Mouse (Mus musculus) limb, embryonic 13.5 days (tissue): ENCODE data around the gene Nodal. TPM values are rescaled to one million over a fixed set of nuclear protein-coding genes. Genes with fewer than 3 reads are reported as not detected.

Experiments
- ATAC-seq: fragments of 200-750 bp; cut with Nextera tagmentation; 2 replicates; pipeline ENCODE4 v1.8.0; 2017; ENCODE audit warnings: low read depth, moderate number of reproducible peaks, moderate TSS enrichment; ENCODE audit not compliant: low FRiP score
- H3K27ac ChIP-seq: fragments of 300-500 bp; sonication (generic); 2 replicates; pipeline ENCODE4 v1.5.1; 2015; ENCODE audit warnings: inconsistent platforms, mild to moderate bottlenecking, moderate library complexity
- H3K27me3 ChIP-seq: fragments of 300-500 bp; sonication (generic); 2 replicates; pipeline ENCODE4 v1.6.1; 2015; ENCODE audit warnings: mild to moderate bottlenecking, inconsistent platforms
- H3K36me3 ChIP-seq: fragments of 300-500 bp; sonication (generic); 2 replicates; pipeline ENCODE4 v1.6.1; 2015; ENCODE audit warnings: inconsistent platforms, mild to moderate bottlenecking, moderate library complexity
- H3K4me1 ChIP-seq: fragments of 300-500 bp; sonication (generic); 2 replicates; pipeline ENCODE4 v1.6.1; 2015; ENCODE audit warnings: inconsistent platforms
- H3K4me2 ChIP-seq: fragments of 300-500 bp; sonication (generic); replicated peaks from 2 replicates; pipeline ENCODE4 v1.6.1; 2015; ENCODE audit warnings: inconsistent platforms, mild to moderate bottlenecking, moderate library complexity
- H3K4me3 ChIP-seq: fragments of 300-500 bp; sonication (generic); 2 replicates; pipeline ENCODE4 v1.5.1; 2015; ENCODE audit warnings: moderate library complexity, mild to moderate bottlenecking, inconsistent platforms
- H3K9ac ChIP-seq: fragments of 300-500 bp; sonication (generic); 2 replicates; pipeline ENCODE4 v1.6.1; 2015; ENCODE audit warnings: mild to moderate bottlenecking, inconsistent platforms
- H3K9me3 ChIP-seq: fragments of 300-500 bp; sonication (generic); 2 replicates; pipeline ENCODE4 v1.6.1; 2016; ENCODE audit warnings: inconsistent platforms
- WGBS: fragments of 180-500 bp; shearing (Covaris S2); methylation state at CpG from one replicate; pipeline ENCODE4 v1.1.7; 2015; 5-methylcytosine and 5-hydroxymethylcytosine counted together
- polyA plus RNA-seq: library from polyadenylated mRNA; unstranded; fragments of >200 nt; fragmentation: Nextera tagmentation; extraction: Ambion mirVana; gene quantifications from 2 replicates; pipeline ENCODE4 v1.2.1, GENCODE M21; 2015

Nodal gene
- polyA plus RNA-seq, 1 experiment from 2014 or later: 0.19 TPM

GRCm38 (mm10) chr10:61381823-61382222 is 35.9 kb upstream of the Nodal start:
- Histone ChIP-seq H3K27ac (no peak overlapping the region), H3K9me3 (no peaks in the 10 kb centered on the region), H3K4me3 (peak overlapping the region; percentile 73), H3K9ac (peak overlapping the region; percentile 77), H3K27me3 (peaks cover 11% of the 10 kb centered on the region; the same call in 1 of the 2 replicates), H3K4me2 (peak overlapping the region; percentile 98), H3K4me1 (peaks cover 35% of the 10 kb centered on the region), H3K36me3 (no peaks in the 10 kb centered on the region; the same call in 1 of the 2 replicates)
- WGBS: 15% methylated on average over 8 of the region's 8 CpGs
- ATAC-seq: no peak

- peak overlapping the region; percentile 77 for H3K9ac ChIP-seq
- no peak overlapping the region for H3K27ac ChIP-seq
- ATAC-seq: no peak
- no peaks in the 10 kb centered on the region; the same call in 1 of the 2 replicates for H3K36me3 ChIP-seq
- peak overlapping the region; percentile 73 for H3K4me3 ChIP-seq
- 2% methylated on average over 8 of the region's 8 CpGs for WGBS
- peak overlapping the region; percentile 98 for H3K4me2 ChIP-seq
- no peaks in the 10 kb centered on the region for H3K9me3 ChIP-seq
- H3K27me3 ChIP-seq: peaks cover 11% of the 10 kb centered on the region; the same call in 1 of the 2 replicates
- peaks cover 35% of the 10 kb centered on the region for H3K4me1 ChIP-seq
These were observed 35.5 kb upstream of the Nodal start for GRCm38 (mm10) chr10:61382281-61382731.

GRCm38 (mm10) chr10:61383021-61383714 is 34.6 kb upstream of the Nodal start, which contains the start of gene Pald1:
Gene Pald1 (minus strand): TSS chr10:61383530.
- under 1% methylated on average over 55 of the region's 60 CpGs for WGBS
- peaks cover 35% of the 10 kb centered on the region for H3K4me1 ChIP-seq

GRCm38 (mm10) chr10:61383715-61384047 is 34.1 kb upstream of the Nodal start:
- Histone ChIP-seq H3K4me3 (peak overlapping the region; percentile 73), H3K27me3 (peaks cover 11% of the 10 kb centered on the region; the same call in 1 of the 2 replicates), H3K4me1 (peaks cover 35% of the 10 kb centered on the region), H3K9me3 (no peaks in the 10 kb centered on the region), H3K9ac (peak overlapping the region; percentile 77), H3K36me3 (no peaks in the 10 kb centered on the region), H3K27ac (peak overlapping the region; percentile 33; the same call in 1 of the 2 replicates), H3K4me2 (peak overlapping the region; percentile 98)
- WGBS: 3% methylated on average over 11 of the region's 11 CpGs
- ATAC-seq: peak; percentile 30

More at GRCm38 (mm10) chr10:61383021-61383714, 34.6 kb upstream of the Nodal start, which contains the start of gene Pald1:
- Histone ChIP-seq H3K27me3 (peaks cover 11% of the 10 kb centered on the region; the same call in 1 of the 2 replicates), H3K4me2 (peak within 1 kb of the TSS; percentile 98), H3K9ac (peak within 1 kb of the TSS; percentile 77), H3K9me3 (no peaks in the 10 kb centered on the region), H3K4me3 (peak within 1 kb of the TSS; percentile 73), H3K27ac (peak within 1 kb of the TSS; percentile 33), H3K36me3 (no peaks in the 10 kb centered on the region)
- peak; percentile 84 for ATAC-seq

- H3K4me2 ChIP-seq: no peak overlapping the region
- peaks cover 11% of the 10 kb centered on the region; the same call in 1 of the 2 replicates for H3K27me3 ChIP-seq
- no peak for ATAC-seq
- H3K9me3 ChIP-seq: no peaks in the 10 kb centered on the region
- 81% methylated on average over 6 of the region's 6 CpGs for whole genome bisulfite sequencing
- no peak overlapping the region for H3K4me3 ChIP-seq
- peaks cover 30% of the 10 kb centered on the region for H3K4me1 ChIP-seq
- H3K36me3 ChIP-seq: no peaks in the 10 kb centered on the region
- no peak overlapping the region for H3K9ac ChIP-seq
- H3K27ac ChIP-seq: no peak overlapping the region
These were observed 32.6 kb upstream of the Nodal start for GRCm38 (mm10) chr10:61385174-61385573.

GRCm38 (mm10) chr10:61386284-61386683 is 31.5 kb upstream of the Nodal start:
- 56% methylated on average over 6 of the region's 6 CpGs for WGBS
- no peak overlapping the region for H3K4me3 ChIP-seq
- peaks cover 3% of the 10 kb centered on the region; the same call in 1 of the 2 replicates for H3K27me3 ChIP-seq
- peaks cover 23% of the 10 kb centered on the region for H3K4me1 ChIP-seq
- ATAC-seq: no peak
- H3K36me3 ChIP-seq: no peaks in the 10 kb centered on the region
- H3K9ac ChIP-seq: no peak overlapping the region
- H3K27ac ChIP-seq: no peak overlapping the region
- no peak overlapping the region for H3K4me2 ChIP-seq
- no peaks in the 10 kb centered on the region for H3K9me3 ChIP-seq

- WGBS: 81% methylated on average over 5 of the region's 5 CpGs
- Histone ChIP-seq H3K4me1 (peaks cover 3% of the 10 kb centered on the region), H3K36me3 (no peaks in the 10 kb centered on the region), H3K27ac (no peak overlapping the region), H3K9me3 (no peaks in the 10 kb centered on the region), H3K4me3 (no peak overlapping the region), H3K4me2 (no peak overlapping the region), H3K27me3 (no peaks in the 10 kb centered on the region), H3K9ac (no peak overlapping the region)
- no peak for ATAC-seq
These were observed 28.8 kb upstream of the Nodal start for GRCm38 (mm10) chr10:61389020-61389419.

GRCm38 (mm10) chr10:61390148-61390547 is 27.6 kb upstream of the Nodal start:
- no peak overlapping the region for H3K4me3 ChIP-seq
- H3K4me1 ChIP-seq: peaks cover 6% of the 10 kb centered on the region; the same call in 1 of the 2 replicates
- no peaks in the 10 kb centered on the region for H3K27me3 ChIP-seq
- H3K36me3 ChIP-seq: no peaks in the 10 kb centered on the region
- no peaks in the 10 kb centered on the region for H3K9me3 ChIP-seq
- no peak overlapping the region for H3K4me2 ChIP-seq
- H3K27ac ChIP-seq: no peak overlapping the region
- WGBS: 80% methylated on average over 2 of the region's 2 CpGs
- H3K9ac ChIP-seq: no peak overlapping the region
- ATAC-seq: no peak

GRCm38 (mm10) chr10:61392584-61392983 is 25.2 kb upstream of the Nodal start:
- Histone ChIP-seq H3K27me3 (no peaks in the 10 kb centered on the region), H3K4me1 (peaks cover 6% of the 10 kb centered on the region; the same call in 1 of the 2 replicates), H3K4me3 (no peak overlapping the region), H3K36me3 (no peaks in the 10 kb centered on the region), H3K9ac (no peak overlapping the region), H3K4me2 (no peak overlapping the region), H3K27ac (no peak overlapping the region), H3K9me3 (no peaks in the 10 kb centered on the region)
- ATAC-seq: no peak
- WGBS: 44% methylated on average over 4 of the region's 4 CpGs

GRCm38 (mm10) chr10:61394476-61395136 is 23.2 kb upstream of the Nodal start:
- H3K9me3 ChIP-seq: no peaks in the 10 kb centered on the region
- H3K27ac ChIP-seq: no peak overlapping the region
- 15% methylated on average over 9 of the region's 9 CpGs for WGBS
- H3K4me3 ChIP-seq: no peak overlapping the region
- H3K36me3 ChIP-seq: no peaks in the 10 kb centered on the region
- H3K4me2 ChIP-seq: peak overlapping the region; percentile 19; the same call in 1 of the 2 replicates
- no peaks in the 10 kb centered on the region for H3K27me3 ChIP-seq
- H3K9ac ChIP-seq: no peak overlapping the region
- no peak for ATAC-seq
- peaks cover 6% of the 10 kb centered on the region; the same call in 1 of the 2 replicates for H3K4me1 ChIP-seq

- ATAC-seq: 0 out of 2 replicates have a peak, but pooled peaks have one; percentile 25
These were observed 19.6 kb upstream of the Nodal start for GRCm38 (mm10) chr10:61398125-61398524.

GRCm38 (mm10) chr10:61399156-61399734 is 18.5 kb upstream of the Nodal start:
- H3K27ac ChIP-seq: no peak overlapping the region
- no peaks in the 10 kb centered on the region for H3K9me3 ChIP-seq
- no peaks in the 10 kb centered on the region for H3K36me3 ChIP-seq
- WGBS: 21% methylated on average over 12 of the region's 13 CpGs
- no peaks in the 10 kb centered on the region for H3K27me3 ChIP-seq
- H3K4me3 ChIP-seq: no peak overlapping the region
- peaks cover 6% of the 10 kb centered on the region; the same call in 1 of the 2 replicates for H3K4me1 ChIP-seq
- no peak overlapping the region for H3K9ac ChIP-seq
- no peak overlapping the region for H3K4me2 ChIP-seq
- peak; percentile 79; the same call in 1 of the 2 replicates for ATAC-seq

More at GRCm38 (mm10) chr10:61398125-61398524, 19.6 kb upstream of the Nodal start:
- Histone ChIP-seq H3K9ac (no peak overlapping the region), H3K36me3 (no peaks in the 10 kb centered on the region), H3K27me3 (no peaks in the 10 kb centered on the region), H3K27ac (no peak overlapping the region), H3K9me3 (no peaks in the 10 kb centered on the region), H3K4me3 (no peak overlapping the region), H3K4me2 (no peak overlapping the region), H3K4me1 (peaks cover 6% of the 10 kb centered on the region; the same call in 1 of the 2 replicates)
- WGBS: 33% methylated on average over 3 of the region's 3 CpGs
